Mouse (Mus musculus): ENCODE data around the gene Cep83. TPM values are rescaled to one million over a fixed set of nuclear protein-coding genes. Genes with fewer than 3 reads are reported as not detected.
A peak's percentile ranks its signal among the peaks of the same experiment; 100 is the strongest.
"Not testable (repeated sequence)": the region's sequence is repeated elsewhere in the genome, so short reads cannot be mapped to it uniquely, and the experiment has no call there.

Cep83 gene
- total RNA-seq (2014; fragmentation: Nextera tagmentation): 48.2 and 59.4 TPM in 2 replicates
- 65.4 and 84.3 TPM in 2 replicates for total RNA-seq (2017)

GRCm38 (mm10) chr10:94688420-94689175, at the start of gene Cep83:
Gene Cep83 (plus strand): TSS chr10:94688654.
- ATAC-seq (replicated peaks; ENCODE audit: low FRiP score, low TSS enrichment, poor library complexity, severe bottlenecking): peak; percentile 92

GRCm38 (mm10) chr10:94639281-94639680, 49.2 kb upstream of the Cep83 start:
- no peak for ATAC-seq (replicated peaks; ENCODE audit: low FRiP score, low TSS enrichment, poor library complexity, severe bottlenecking)

DNA sequence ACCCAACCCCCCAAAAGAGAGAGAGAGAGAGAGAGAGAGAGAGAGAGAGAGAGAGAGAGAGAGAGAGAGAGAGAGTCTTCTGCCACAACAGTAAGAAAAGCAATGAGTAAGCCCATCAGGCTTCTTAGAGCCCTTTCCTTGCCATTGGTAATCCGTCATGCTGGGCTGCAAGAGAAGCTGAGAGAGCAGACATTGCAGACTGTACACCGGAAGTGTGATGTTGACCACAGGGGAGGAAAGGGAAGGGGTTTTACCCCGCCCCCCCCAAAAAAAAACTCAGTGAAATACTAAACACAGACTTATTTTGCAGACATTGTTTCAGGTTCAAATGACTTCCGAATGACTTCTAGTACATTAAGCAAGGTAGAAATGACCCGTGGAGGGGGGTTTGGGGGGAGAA, 48.4 kb upstream of the Cep83 start:
- no peak for ATAC-seq (replicated peaks; ENCODE audit: low FRiP score, low TSS enrichment, poor library complexity, severe bottlenecking)

DNA sequence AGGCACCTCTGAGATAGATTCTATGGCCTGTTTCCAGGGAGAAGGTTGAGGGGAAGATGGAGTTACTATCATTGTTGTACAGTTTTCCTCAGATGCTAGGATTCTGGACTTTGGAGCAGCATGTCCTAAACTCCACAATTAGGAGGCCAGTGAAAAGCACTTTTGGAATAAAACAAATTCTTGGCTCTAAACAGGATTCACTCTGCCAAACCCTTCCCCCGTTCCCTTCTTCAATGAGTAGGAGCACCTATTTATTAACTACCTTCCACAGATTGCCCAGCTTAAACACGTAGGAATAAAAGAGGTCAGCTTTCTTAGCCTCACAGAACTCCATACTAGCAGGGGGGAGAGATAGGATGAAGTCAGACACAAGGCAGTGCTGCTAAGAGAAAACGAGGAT, 24.4 kb upstream of the Cep83 start:
- no peak for ATAC-seq (replicated peaks; ENCODE audit: low FRiP score, low TSS enrichment, poor library complexity, severe bottlenecking)

DNA sequence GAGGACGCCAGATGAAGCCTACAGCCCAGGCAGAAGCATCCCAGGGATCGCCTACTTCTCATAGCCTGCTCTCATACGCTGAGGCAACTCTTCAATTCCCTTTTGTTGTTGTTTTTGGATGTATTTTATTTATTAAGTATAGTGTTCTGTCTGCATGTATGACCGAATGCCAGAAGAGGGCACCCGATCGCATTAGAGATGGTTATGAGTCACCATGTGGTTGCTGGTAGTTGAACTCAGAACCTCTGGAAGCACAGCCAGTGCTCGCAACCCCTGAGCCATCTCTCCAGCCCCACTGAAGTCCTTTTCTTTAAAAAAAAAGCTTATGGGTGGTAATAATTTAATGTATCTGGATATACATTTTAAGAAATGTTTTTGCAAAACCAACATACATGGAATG, 24.0 kb upstream of the Cep83 start:
- no peak for ATAC-seq (replicated peaks; ENCODE audit: low FRiP score, low TSS enrichment, poor library complexity, severe bottlenecking)

DNA sequence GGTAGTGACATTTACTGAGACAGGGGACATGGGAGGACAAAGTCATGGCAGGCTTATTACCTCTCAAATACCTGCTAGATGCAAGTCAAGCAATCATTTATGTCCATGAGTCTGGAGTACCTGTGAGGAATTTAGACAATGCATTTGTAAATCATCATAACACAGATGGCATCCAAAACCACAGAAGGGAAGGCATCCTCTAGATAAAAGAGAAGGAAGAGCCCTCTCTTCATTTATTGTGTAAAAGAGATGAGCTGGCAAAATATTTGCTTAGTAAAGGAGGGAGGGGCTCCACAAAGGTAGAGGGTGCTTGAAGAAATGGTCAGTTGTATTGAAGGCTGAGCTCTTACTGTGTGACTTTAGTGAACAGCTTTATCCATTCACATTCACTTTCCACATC, 20.3 kb upstream of the Cep83 start:
- no peak for ATAC-seq (replicated peaks; ENCODE audit: low FRiP score, low TSS enrichment, poor library complexity, severe bottlenecking)

DNA sequence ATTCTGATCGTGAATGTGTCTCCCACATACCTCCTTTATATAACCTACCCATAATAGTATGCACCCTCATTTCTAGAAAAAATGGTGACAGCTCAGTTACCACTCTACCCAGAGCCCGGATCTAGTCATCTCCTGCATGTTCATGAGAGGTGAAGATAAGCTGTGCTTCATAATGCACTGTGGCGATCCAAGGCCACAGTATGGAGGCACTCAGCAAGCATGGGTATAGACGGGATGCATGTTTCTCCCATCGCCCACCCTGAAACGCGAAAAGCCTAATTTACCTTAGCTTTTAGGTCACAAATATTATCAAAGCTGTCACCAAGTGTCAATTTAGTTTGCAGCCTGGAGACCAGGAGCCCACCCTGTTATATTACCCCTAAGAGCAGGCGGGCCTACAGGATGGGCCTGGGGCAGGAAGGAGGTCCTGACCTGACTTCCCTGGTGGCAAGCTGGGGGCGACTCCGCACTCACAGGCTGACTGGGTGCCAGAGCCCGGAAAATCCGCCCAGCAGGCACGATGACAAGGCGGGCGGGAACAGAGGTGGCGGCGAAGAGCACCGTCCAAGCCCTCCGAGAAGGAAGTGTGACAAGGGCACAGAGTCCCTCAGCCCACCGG, 544 bp upstream of the Cep83 start:
- ATAC-seq (replicated peaks; ENCODE audit: low FRiP score, low TSS enrichment, poor library complexity, severe bottlenecking): peak; percentile 75

DNA sequence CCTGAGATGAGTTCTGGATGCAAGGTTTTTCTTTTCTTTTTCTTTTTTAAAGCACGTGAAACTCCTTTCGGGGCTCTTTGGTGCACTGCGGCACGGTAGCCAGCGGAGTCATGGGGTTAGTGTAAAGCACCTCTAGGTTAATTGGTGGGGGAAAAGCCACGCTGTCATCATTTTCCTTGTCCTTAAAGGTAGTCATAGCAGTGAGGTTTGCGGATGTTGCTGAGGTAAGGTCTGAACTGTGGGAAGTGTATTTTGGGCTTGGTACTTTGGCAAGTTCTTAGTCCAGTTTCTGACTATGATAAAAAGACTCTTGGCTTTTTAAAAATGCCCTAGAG, 689 bp downstream of the Cep83 start:
- ATAC-seq (replicated peaks; ENCODE audit: low FRiP score, low TSS enrichment, poor library complexity, severe bottlenecking): peak; percentile 19; the same call in 1 of the 2 replicates

DNA sequence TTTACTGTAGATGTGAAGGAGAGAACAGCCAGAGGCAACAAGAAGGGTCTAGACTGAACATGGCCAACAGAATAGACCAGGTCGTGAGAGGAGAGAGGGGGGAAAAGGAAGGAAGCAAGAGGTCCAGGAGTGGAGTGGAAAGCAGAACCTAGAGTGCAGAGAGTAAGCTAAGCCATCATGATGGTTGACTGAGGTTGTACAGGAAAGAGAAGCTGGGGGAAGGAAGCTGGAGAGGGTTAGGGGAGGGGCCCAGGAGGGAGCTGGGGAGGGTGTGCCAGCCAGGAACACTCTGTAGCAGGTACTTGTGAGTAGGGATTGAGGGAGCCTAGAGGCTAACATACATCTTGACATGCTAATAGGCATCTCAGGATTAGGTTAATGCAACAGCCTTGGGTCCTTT, 1.9 kb downstream of the Cep83 start:
- ATAC-seq (replicated peaks; ENCODE audit: low FRiP score, low TSS enrichment, poor library complexity, severe bottlenecking): no peak

GRCm38 (mm10) chr10:94692163-94692562, 3.7 kb downstream of the Cep83 start:
- no peak for ATAC-seq (replicated peaks; ENCODE audit: low FRiP score, low TSS enrichment, poor library complexity, severe bottlenecking)

DNA sequence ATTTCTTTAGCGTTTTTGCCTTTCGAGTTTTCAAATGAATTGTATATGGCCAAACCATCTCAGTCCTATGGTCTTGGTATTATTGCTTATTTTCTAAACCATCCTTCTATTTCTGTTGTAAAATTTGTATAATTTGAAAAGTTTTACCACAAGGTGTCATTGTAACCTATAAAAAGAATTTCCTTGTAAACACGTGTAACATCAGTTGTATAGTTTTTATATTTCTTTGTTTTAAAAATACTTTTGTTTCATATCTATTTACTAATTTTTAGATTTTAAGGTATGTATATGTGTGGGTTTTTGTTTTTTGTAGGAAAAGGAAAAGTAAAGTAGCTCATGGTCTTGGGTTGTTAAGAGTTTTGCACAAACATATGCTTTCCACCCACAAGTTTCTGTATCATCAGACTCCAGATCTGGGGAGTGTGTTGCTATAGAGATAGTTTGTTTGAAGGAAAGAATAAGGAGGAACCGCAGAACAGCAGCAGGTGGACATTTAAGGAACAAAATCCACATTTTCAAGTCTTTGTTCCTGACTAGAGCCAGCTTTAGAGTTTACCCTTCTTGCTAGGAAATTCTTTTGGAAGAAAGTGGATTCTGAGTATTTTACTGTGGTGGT, 17.3 kb downstream of the Cep83 start:
- peak; percentile 75 for ATAC-seq (replicated peaks; ENCODE audit: low FRiP score, low TSS enrichment, poor library complexity, severe bottlenecking)

DNA sequence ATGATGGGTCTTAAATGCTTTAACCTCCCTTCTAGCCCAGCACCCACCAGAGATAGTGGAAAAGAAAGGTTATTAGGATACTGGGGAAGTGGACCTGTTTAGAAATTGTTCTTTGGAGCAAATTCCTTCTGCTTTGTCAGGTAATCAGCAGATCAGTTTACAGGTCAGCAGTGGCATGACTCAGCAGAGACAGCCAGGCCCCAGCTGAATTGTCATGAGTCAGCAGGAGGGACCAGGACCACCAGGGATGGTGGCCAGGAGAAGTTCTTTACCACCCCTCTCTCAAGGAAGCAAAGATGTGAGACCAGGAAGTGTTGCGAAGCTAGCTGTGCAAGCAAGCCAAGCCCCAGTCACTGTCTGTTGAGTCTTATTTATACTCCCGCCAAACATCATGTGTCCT, 18.2 kb downstream of the Cep83 start:
- ATAC-seq (replicated peaks; ENCODE audit: low FRiP score, low TSS enrichment, poor library complexity, severe bottlenecking): no peak

DNA sequence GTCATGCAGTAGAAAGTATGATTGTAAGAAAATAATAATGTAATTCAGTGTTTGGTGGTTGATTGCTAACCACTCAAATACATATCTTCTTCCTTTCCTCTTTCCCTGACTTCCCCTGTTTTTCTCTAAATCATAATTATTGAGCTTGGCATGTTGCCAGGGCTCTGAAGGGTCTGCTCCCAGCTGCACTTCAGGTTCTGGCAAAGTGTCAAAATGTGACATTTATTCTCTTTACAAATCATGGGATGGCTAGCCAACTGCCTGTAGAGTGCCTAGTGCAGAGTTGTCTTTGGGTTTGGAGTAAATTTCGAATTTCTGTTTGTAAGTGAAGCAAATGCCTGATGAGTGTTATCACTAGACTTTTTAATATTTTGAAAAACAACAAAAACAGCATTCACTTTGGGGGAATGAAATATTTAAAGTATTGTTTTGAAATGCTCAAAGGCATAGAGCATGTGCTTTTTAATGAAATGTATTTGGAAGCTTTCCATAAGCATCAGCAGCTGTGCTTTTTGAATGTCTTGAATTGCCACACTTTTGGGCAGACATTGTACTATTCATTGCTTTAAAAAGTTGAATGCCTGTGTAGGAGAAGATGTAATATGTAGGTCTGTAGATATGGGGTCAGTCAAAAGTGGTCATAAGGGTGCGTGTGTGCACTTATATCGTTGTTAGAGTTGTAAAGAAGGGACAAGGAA, 21.3 kb downstream of the Cep83 start:
- ATAC-seq (replicated peaks; ENCODE audit: low FRiP score, low TSS enrichment, poor library complexity, severe bottlenecking): no peak

- ATAC-seq (replicated peaks; ENCODE audit: low FRiP score, low TSS enrichment, poor library complexity, severe bottlenecking): no peak
Measured at GRCm38 (mm10) chr10:94710320-94710695, 21.9 kb downstream of the Cep83 start.

- no peak for ATAC-seq (replicated peaks; ENCODE audit: low FRiP score, low TSS enrichment, poor library complexity, severe bottlenecking)
Measured at GRCm38 (mm10) chr10:94720300-94720699, 31.8 kb downstream of the Cep83 start.

DNA sequence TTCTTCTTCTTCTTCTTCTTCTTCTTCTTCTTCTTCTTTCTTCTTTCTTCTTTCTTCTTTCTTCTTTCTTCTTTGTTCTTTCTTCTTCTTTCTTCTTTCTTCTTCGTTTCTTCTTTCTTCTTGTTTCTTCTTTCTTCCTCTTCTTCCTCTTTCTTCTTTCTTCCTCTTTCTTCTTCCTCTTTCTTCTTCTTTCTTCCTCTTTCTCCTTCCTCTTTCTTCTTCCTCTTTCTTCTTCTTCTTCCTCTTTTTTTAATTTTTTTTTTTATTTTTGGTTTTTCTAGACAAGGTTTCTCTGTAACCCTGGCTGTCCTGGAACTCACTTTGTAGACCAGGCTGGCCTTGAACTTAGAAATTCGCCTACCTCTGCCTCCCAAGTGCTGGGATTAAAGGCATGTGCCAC, 39.6 kb downstream of the Cep83 start:
- ATAC-seq (replicated peaks; ENCODE audit: low FRiP score, low TSS enrichment, poor library complexity, severe bottlenecking): not testable (repeated sequence)

DNA sequence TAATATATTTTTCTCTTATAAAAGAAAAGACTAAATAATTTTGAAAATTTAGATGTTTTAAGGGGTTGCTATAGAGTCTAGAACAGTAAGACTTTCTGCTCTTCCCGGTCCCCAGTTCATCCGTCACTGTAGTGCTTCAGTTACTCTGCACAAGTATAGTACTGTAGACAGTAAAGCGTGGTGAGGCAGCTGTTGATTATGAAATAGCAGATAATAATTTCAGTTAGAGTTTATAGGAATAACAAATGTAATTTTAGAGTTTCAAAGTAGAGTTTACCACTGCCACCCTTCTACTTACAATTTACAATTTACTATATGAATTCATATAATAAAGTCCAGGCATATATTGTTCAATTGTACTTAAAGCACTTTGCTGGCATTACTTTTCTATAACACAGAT, 42.0 kb downstream of the Cep83 start:
- ATAC-seq (replicated peaks; ENCODE audit: low FRiP score, low TSS enrichment, poor library complexity, severe bottlenecking): no peak

- peak; percentile 86 for ATAC-seq (replicated peaks; ENCODE audit: low FRiP score, low TSS enrichment, poor library complexity, severe bottlenecking)
Measured at GRCm38 (mm10) chr10:94734829-94735228, 46.4 kb downstream of the Cep83 start.

GRCm38 (mm10) chr10:94740221-94740620, 51.8 kb downstream of the Cep83 start:
- ATAC-seq (replicated peaks; ENCODE audit: low FRiP score, low TSS enrichment, poor library complexity, severe bottlenecking): peak; percentile 34; the same call in 1 of the 2 replicates

GRCm38 (mm10) chr10:94741459-94741858, 53.0 kb downstream of the Cep83 start:
- ATAC-seq (replicated peaks; ENCODE audit: low FRiP score, low TSS enrichment, poor library complexity, severe bottlenecking): no peak
